Mouse (Mus musculus) gastrocnemius, adult 8-10 months (tissue): ENCODE measurements around the gene Helz2. TPM values are rescaled to one million over a fixed set of nuclear protein-coding genes. Genes with fewer than 3 reads are reported as not detected.
A peak's percentile ranks its signal among the peaks of the same experiment; 100 is the strongest.

ENCODE experiments used
- DNase-seq, 2 experiments: peaks; one replicate each; pipeline ENCODE4 v3.0.0; 2022; ENCODE audit warnings: low spot score in 2 of 2
- total RNA-seq, 4 experiments: library from RNA; stranded (reverse); gene quantifications; 2 replicates each; pipeline ENCODE4 v1.2.4; 2022

Helz2 gene
- 1 to 10 TPM; 1.4 to 1.8 (median 1.6) TPM for total RNA-seq

- DNase-seq = no peak
These were observed at the start of gene Helz2 for GRCm38 (mm10) chr2:181241602-181242313. Helz2 (minus strand) TSS chr2:181242027.

GRCm38 (mm10) chr2:181290937-181291336, 49.1 kb upstream of the Helz2 start:
- no peak for DNase-seq

GRCm38 (mm10) chr2:181288691-181289090, 46.9 kb upstream of the Helz2 start:
- DNase-seq = no peak

- peak; percentile 91 to 95 for DNase-seq
These were observed 46.1 kb upstream of the Helz2 start, which contains the start of gene Gmeb2 for GRCm38 (mm10) chr2:181287958-181288350. Gmeb2 (minus strand) TSS chr2:181288035.

GRCm38 (mm10) chr2:181287338-181287957, 45.6 kb upstream of the Helz2 start:
- peak; percentile 59 to 77 for DNase-seq

GRCm38 (mm10) chr2:181286629-181287337, 45.0 kb upstream of the Helz2 start:
- no peak for DNase-seq

- DNase-seq = no peak
These were observed 38.1 kb upstream of the Helz2 start for GRCm38 (mm10) chr2:181279968-181280367.

- no peak for DNase-seq
These were observed 36.0 kb upstream of the Helz2 start for GRCm38 (mm10) chr2:181277866-181278265.

GRCm38 (mm10) chr2:181276766-181277165, 34.9 kb upstream of the Helz2 start:
- DNase-seq = no peak

GRCm38 (mm10) chr2:181274639-181275038, 32.8 kb upstream of the Helz2 start:
- DNase-seq = no peak

GRCm38 (mm10) chr2:181273829-181274228, 32.0 kb upstream of the Helz2 start:
- DNase-seq = no peak

- no peak for DNase-seq
These were observed 30.3 kb upstream of the Helz2 start for GRCm38 (mm10) chr2:181272092-181272491.

GRCm38 (mm10) chr2:181266839-181267238, 25.0 kb upstream of the Helz2 start:
- DNase-seq = no peak

- DNase-seq = no peak
These were observed 11.4 kb upstream of the Helz2 start for GRCm38 (mm10) chr2:181253248-181253647.

- no peak for DNase-seq
These were observed 10.0 kb upstream of the Helz2 start for GRCm38 (mm10) chr2:181251841-181252240.

- no peak for DNase-seq
These were observed 7.4 kb upstream of the Helz2 start for GRCm38 (mm10) chr2:181249217-181249616.

- no peak for DNase-seq
These were observed 3.2 kb upstream of the Helz2 start for GRCm38 (mm10) chr2:181245031-181245430.

GRCm38 (mm10) chr2:181243706-181244394, 2.0 kb upstream of the Helz2 start:
- DNase-seq = no peak

- no peak for DNase-seq
These were observed 463 bp upstream of the Helz2 start for GRCm38 (mm10) chr2:181242314-181242665.

GRCm38 (mm10) chr2:181240806-181241440, 904 bp downstream of the Helz2 start:
- DNase-seq = no peak

- no peak for DNase-seq
These were observed 2.6 kb downstream of the Helz2 start for GRCm38 (mm10) chr2:181239261-181239660.
